Mouse (Mus musculus) small intestine, adult 2 months (tissue): ENCODE data around the gene Snx20. TPM values are rescaled to one million over a fixed set of nuclear protein-coding genes. Genes with fewer than 3 reads are reported as not detected.

Experiments used
- H3K27ac ChIP-seq: fragments of 200-500 bp; 2 replicates; pipeline ENCODE4 v1.5.1; 2012; ENCODE audit warnings: low read depth, low read length, control low read depth, inconsistent platforms; ENCODE audit not compliant: insufficient read depth
- H3K27me3 ChIP-seq: fragments of 200-500 bp; 2 replicates; pipeline ENCODE4 v1.6.1; 2012; ENCODE audit warnings: mild to moderate bottlenecking, moderate library complexity, low read length, inconsistent platforms; ENCODE audit not compliant: control insufficient read depth, insufficient read depth
- H3K36me3 ChIP-seq: fragments of 200-500 bp; 2 replicates; pipeline ENCODE4 v1.6.1; 2012; ENCODE audit warnings: mild to moderate bottlenecking, low read length, control low read depth, inconsistent platforms; ENCODE audit not compliant: control insufficient read depth, insufficient read depth
- H3K4me1 ChIP-seq: fragments of 200-500 bp; 2 replicates; pipeline ENCODE4 v1.6.1; 2012; ENCODE audit warnings: low read length, inconsistent platforms, mixed read lengths; ENCODE audit not compliant: control insufficient read depth, insufficient read depth, insufficient read length
- H3K4me3 ChIP-seq: fragments of 200-500 bp; 2 replicates; pipeline ENCODE4 v1.5.1; 2012; ENCODE audit warnings: low read depth, mild to moderate bottlenecking, control low read depth, inconsistent platforms, low read length, moderate library complexity
- CTCF ChIP-seq: fragments of 200-500 bp; IDR thresholded peaks from 2 replicates; pipeline ENCODE4 v1.5.1; 2012; ENCODE audit warnings: low read depth, mild to moderate bottlenecking, control low read depth, inconsistent platforms, low read length, moderate library complexity, mixed read lengths; ENCODE audit not compliant: insufficient replicate concordance, insufficient read length; ENCODE audit errors: extremely low read depth
- POLR2A ChIP-seq: fragments of 200-500 bp; IDR thresholded peaks from 2 replicates; pipeline ENCODE4 v1.6.1; 2012; ENCODE audit warnings: low read depth, mild to moderate bottlenecking, control low read depth, inconsistent platforms, low read length, moderate library complexity
- WGBS: fragments of 180-500 bp; shearing (Covaris S2); methylation state at CpG from one replicate; pipeline ENCODE4 v1.1.7; 2018; 5-methylcytosine and 5-hydroxymethylcytosine counted together
- polyA plus RNA-seq: library from polyadenylated mRNA; depleted of rRNA; stranded (reverse); fragments of >200 nt; gene quantifications from 2 replicates; pipeline ENCODE4 v1.2.3, GENCODE M21; 2012

The Snx20 gene
- polyA plus RNA-seq, 1 experiment: 210 TPM

GRCm38 (mm10) chr8:88626940-88627264 lies 9.0 kb downstream of the Snx20 start:
- H3K4me1 ChIP-seq: peaks cover 6% of the 10 kb centered on the region
- no peak overlapping the region for H3K27ac ChIP-seq
- TF ChIP-seq POLR2A (no peak), CTCF (no peak)
- 61% methylated on average over 19 of the region's 19 CpGs for WGBS
- peaks cover 37% of the 10 kb centered on the region for H3K36me3 ChIP-seq
- peak overlapping the region; percentile 60 for H3K4me3 ChIP-seq
- no peaks in the 10 kb centered on the region for H3K27me3 ChIP-seq

DNA sequence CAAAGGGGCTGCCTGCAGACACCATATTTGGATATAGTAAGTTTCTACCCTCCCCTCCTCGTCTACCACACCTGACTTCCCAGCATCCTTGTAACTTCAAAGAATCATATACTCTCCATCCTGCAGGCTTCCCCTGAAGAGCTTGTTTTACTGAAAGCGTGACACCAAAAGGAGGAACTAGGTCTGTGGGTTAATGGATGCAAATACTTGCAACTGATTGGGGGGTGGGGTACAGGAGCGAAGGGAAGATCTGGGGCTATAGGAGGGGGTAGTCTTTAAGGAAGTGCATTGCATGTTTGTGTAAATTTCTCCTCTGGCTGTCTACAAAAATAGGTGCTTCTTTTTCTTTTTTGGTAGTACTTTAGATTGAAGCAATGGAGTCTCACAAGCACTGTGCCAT lies 9.5 kb downstream of the Snx20 start:
- no peaks in the 10 kb centered on the region for H3K27me3 ChIP-seq
- TF ChIP-seq POLR2A (no peak), CTCF (no peak)
- no peak overlapping the region for H3K27ac ChIP-seq
- no peak overlapping the region for H3K4me3 ChIP-seq
- H3K4me1 ChIP-seq: peaks cover 6% of the 10 kb centered on the region
- H3K36me3 ChIP-seq: peaks cover 37% of the 10 kb centered on the region
- WGBS: 87% methylated on average over 3 of the region's 3 CpGs

DNA sequence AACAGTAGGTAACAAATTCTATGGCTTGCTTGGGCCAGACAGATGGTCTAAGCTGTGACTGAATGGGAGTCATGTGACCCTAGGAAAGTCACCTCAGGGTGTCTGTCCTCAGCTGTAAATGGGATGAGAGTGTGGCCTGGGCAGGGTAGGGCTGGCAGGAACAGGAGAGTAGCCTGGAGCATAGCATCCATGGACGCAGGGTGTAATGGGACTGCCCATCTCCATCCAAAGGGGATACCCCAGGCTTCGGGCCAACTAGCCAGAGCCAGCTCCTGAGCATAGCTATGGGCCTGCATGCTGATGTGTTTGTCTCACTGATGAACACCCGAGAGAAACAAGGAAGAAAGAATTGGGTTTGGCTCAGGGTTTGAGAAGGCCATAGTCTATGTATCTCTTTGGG lies 11.7 kb downstream of the Snx20 start:
- Histone ChIP-seq H3K4me1 (peaks cover 6% of the 10 kb centered on the region), H3K27me3 (no peaks in the 10 kb centered on the region), H3K4me3 (no peak overlapping the region), H3K36me3 (peaks cover 27% of the 10 kb centered on the region), H3K27ac (no peak overlapping the region)
- TF ChIP-seq CTCF (no peak), POLR2A (no peak)
- 83% methylated on average over 3 of the region's 3 CpGs for WGBS

GRCm38 (mm10) chr8:88623351-88623750 lies 12.6 kb downstream of the Snx20 start:
- Histone ChIP-seq H3K27me3 (no peaks in the 10 kb centered on the region), H3K27ac (no peak overlapping the region), H3K4me3 (no peak overlapping the region), H3K36me3 (peaks cover 23% of the 10 kb centered on the region), H3K4me1 (peaks cover 6% of the 10 kb centered on the region)
- TF ChIP-seq CTCF (no peak), POLR2A (no peak)
- WGBS: 81% methylated on average over 3 of the region's 3 CpGs

DNA sequence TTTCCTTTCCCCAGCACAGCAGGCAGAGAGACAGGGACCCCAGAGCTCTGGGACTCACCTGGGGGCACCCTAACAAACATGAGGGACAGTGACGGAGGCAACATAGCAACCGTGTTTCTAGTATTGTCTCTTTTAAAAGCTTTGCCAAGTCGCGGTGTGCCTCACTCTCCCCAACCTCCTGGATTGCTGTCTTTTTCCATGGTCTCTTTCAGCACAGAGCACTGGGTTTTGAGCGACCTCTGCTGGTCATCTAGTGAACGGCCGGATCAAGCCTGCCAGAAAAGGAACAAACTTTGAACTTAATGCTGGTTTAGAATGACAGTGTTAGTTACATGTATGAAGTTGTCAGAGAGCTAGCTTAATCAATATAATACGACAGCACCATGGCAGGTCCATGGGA lies 14.5 kb downstream of the Snx20 start:
- Histone ChIP-seq H3K36me3 (peaks cover 10% of the 10 kb centered on the region), H3K4me1 (no peaks in the 10 kb centered on the region), H3K4me3 (no peak overlapping the region), H3K27ac (no peak overlapping the region), H3K27me3 (no peaks in the 10 kb centered on the region)
- WGBS: 1% methylated on average over 8 of the region's 8 CpGs
- peak; percentile 96; the same call in 1 of the 2 replicates for TF ChIP-seq CTCF
- TF ChIP-seq POLR2A: no peak

GRCm38 (mm10) chr8:88620931-88621330 lies 15.0 kb downstream of the Snx20 start:
- 71% methylated on average over 5 of the region's 5 CpGs for WGBS
- H3K36me3 ChIP-seq: peaks cover 7% of the 10 kb centered on the region
- no peak overlapping the region for H3K4me3 ChIP-seq
- TF ChIP-seq CTCF (no peak), POLR2A (no peak)
- H3K4me1 ChIP-seq: no peaks in the 10 kb centered on the region
- no peaks in the 10 kb centered on the region for H3K27me3 ChIP-seq
- H3K27ac ChIP-seq: no peak overlapping the region

DNA sequence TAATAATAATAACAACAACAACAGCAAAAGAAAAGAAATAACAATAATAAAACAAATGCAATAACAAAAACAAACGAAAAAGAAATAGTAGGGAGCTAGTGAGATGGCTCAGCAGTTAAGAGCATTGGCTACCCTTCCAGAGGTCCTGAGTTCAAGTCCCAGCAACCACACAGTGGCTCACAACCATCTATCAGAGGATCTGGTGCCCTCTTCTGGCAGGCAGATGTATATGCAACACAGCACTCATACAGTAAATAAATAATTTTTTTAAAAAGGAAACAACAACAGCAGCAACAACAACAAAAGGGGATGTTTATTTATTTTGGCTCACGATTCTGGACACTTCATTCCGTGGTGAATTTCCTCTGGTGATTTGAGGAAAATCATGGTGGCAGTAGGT lies 16.4 kb downstream of the Snx20 start:
- H3K36me3 ChIP-seq: no peaks in the 10 kb centered on the region
- H3K27ac ChIP-seq: no peak overlapping the region
- no peaks in the 10 kb centered on the region for H3K27me3 ChIP-seq
- no peak overlapping the region for H3K4me3 ChIP-seq
- no peaks in the 10 kb centered on the region for H3K4me1 ChIP-seq
- 61% methylated on average over 3 of the region's 3 CpGs for WGBS
- TF ChIP-seq POLR2A (no peak), CTCF (peak; percentile 46; the same call in 1 of the 2 replicates)

GRCm38 (mm10) chr8:88618612-88619011 lies 17.3 kb downstream of the Snx20 start:
- H3K36me3 ChIP-seq: no peaks in the 10 kb centered on the region
- 75% methylated on average over 5 of the region's 5 CpGs for WGBS

More at GRCm38 (mm10) chr8:88618612-88619011, 17.3 kb downstream of the Snx20 start:
- H3K27me3 ChIP-seq: no peaks in the 10 kb centered on the region
- H3K4me3 ChIP-seq: no peak overlapping the region
- TF ChIP-seq POLR2A (no peak), CTCF (no peak)
- H3K4me1 ChIP-seq: no peaks in the 10 kb centered on the region
- no peak overlapping the region for H3K27ac ChIP-seq
